Mouse (Mus musculus) lung, adult 2 months (tissue): Measurements from ENCODE around the gene Thumpd3.

Experiments
- CTCF ChIP-seq: fragments of 200-500 bp; IDR thresholded peaks from 2 replicates; pipeline ENCODE4 v1.5.1; 2011; ENCODE audit warnings: mild to moderate bottlenecking, low read length, control low read depth; ENCODE audit not compliant: insufficient read depth
- POLR2A ChIP-seq: fragments of 200-500 bp; IDR thresholded peaks from 2 replicates; pipeline ENCODE4 v1.6.1; 2011; ENCODE audit warnings: low read depth, mild to moderate bottlenecking, control low read depth, low read length, borderline replicate concordance; ENCODE audit errors: extremely low read depth

GRCm38 (mm10) chr6:113082229-113082628 is 36.2 kb downstream of the Thumpd3 start:
- no peak for TF ChIP-seq POLR2A
- TF ChIP-seq CTCF: no peak
